Mouse (Mus musculus): ENCODE data around the gene Kcnh8.

- TF ChIP-seq CTCF (IDR thresholded peaks at IDR 0.05; ENCODE audit: extremely low read depth, insufficient read length, insufficient replicate concordance, low read depth, low read length): no peak
- no peak for TF ChIP-seq POLR2A (IDR thresholded peaks at IDR 0.05; ENCODE audit: low read depth, low read length)
These were observed at the start of gene Kcnh8 for GRCm38 (mm10) chr17:52602093-52602780.

Data from small intestine, adult 2 months (tissue).